ENCODE assay signal across 21 mouse cellular contexts in genomic region chr6:84467319-84467718, GRCm38 (mm10).
DNase-seq lines count a peak whose midpoint lies in the region; ATAC-seq and TF ChIP-seq lines count a peak whose summit lies in the region.
"Had no signal": no experiment of that assay in that cellular context is flagged by ENCODE, and none has a peak within 500 bp of the region (broad histone marks: within the 10 kb centered on the region; RNA-seq: fewer than 3 reads in every experiment).

No protein-coding gene starts in this region.

- TF ChIP-seq POLR2A in kidney, adult 2 months (IDR thresholded peaks at IDR 0.05; ENCODE audit: low read depth, low read length) = no peak

- no peak overlapping the region for H3K9ac ChIP-seq in kidney, postnatal 0 days (ENCODE audit: low read depth, low read length)
- H3K9ac ChIP-seq in midbrain, embryonic 14.5 days (replicated peaks; ENCODE audit: low read length) = no peak overlapping the region
- no peak overlapping the region for H3K9ac ChIP-seq in midbrain, embryonic 15.5 days
- H3K9ac ChIP-seq: forebrain, embryonic 12.5 days; heart, embryonic 15.5 days; liver, embryonic 13.5 days had no signal

- no peak overlapping the region for H3K27ac ChIP-seq in kidney, postnatal 0 days
- H3K27ac ChIP-seq in kidney, adult 2 months (ENCODE audit: insufficient read depth, low read depth, low read length) = no peak overlapping the region
- H3K27ac ChIP-seq in midbrain, embryonic 14.5 days (replicated peaks; ENCODE audit: low read depth, low read length) = no peak overlapping the region
- H3K27ac ChIP-seq in midbrain, embryonic 15.5 days = no peak overlapping the region
- H3K27ac ChIP-seq: forebrain, embryonic 12.5 days; heart, embryonic 15.5 days; liver, embryonic 13.5 days had no signal

- no peaks in the 10 kb centered on the region for H3K9me3 ChIP-seq in kidney, postnatal 0 days (replicated peaks; ENCODE audit: low read length)
- no peaks in the 10 kb centered on the region for H3K9me3 ChIP-seq in midbrain, embryonic 14.5 days (ENCODE audit: control insufficient read depth, low read length)
- H3K9me3 ChIP-seq in midbrain, embryonic 15.5 days = no peaks in the 10 kb centered on the region
- H3K9me3 ChIP-seq: forebrain, embryonic 12.5 days; heart, embryonic 15.5 days; liver, embryonic 13.5 days; megakaryocyte, embryonic 14.5 days had no signal

- DNase-seq in embryo, embryonic 11 days = peak; percentile 23
- no peak for DNase-seq in embryo, embryonic 9.5 days (ENCODE audit: extremely low spot score)
- DNase-seq in kidney, postnatal 0 days (ENCODE audit: low spot score) = no peak
- no peak for DNase-seq in kidney, adult 2 months
- peak; percentile 12 for DNase-seq in midbrain, embryonic 14.5 days
- DNase-seq in T-cell, adult 2 months (ENCODE audit: low spot score) = no peak
- DNase-seq: adrenal gland, postnatal 36 days; cerebellum, adult 18-20 months; gastrocnemius, postnatal 14 days; heart, adult 18-20 months; heart, postnatal 4 days; kidney, adult 8-10 months; kidney, postnatal 25 days; layer of hippocampus, adult 9-11 months; liver, embryonic 13.5 days; right cerebral cortex, postnatal 25 days; thymus, adult 18-20 months had no signal

- 86% methylated on average over 3 of the region's 3 CpGs for WGBS in kidney, postnatal 0 days
- WGBS in kidney, adult 2 months = 90% methylated on average over 3 of the region's 3 CpGs
- 95% methylated on average over 3 of the region's 3 CpGs for WGBS in midbrain, embryonic 14.5 days
- 85% methylated on average over 3 of the region's 3 CpGs for WGBS in midbrain, embryonic 15.5 days

- no peaks in the 10 kb centered on the region for H3K4me1 ChIP-seq in kidney, postnatal 0 days (replicated peaks; ENCODE audit: insufficient read depth, low read length)
- H3K4me1 ChIP-seq in kidney, adult 2 months (ENCODE audit: control insufficient read depth, insufficient read depth, low read length) = no peaks in the 10 kb centered on the region
- no peaks in the 10 kb centered on the region for H3K4me1 ChIP-seq in midbrain, embryonic 14.5 days (ENCODE audit: control insufficient read depth, insufficient read depth, low read length)
- no peaks in the 10 kb centered on the region for H3K4me1 ChIP-seq in midbrain, embryonic 15.5 days
- H3K4me1 ChIP-seq: forebrain, embryonic 12.5 days; heart, embryonic 15.5 days; megakaryocyte, embryonic 14.5 days had no signal

- H3K27me3 ChIP-seq in kidney, postnatal 0 days (ENCODE audit: insufficient read depth, low read length) = no peaks in the 10 kb centered on the region
- no peaks in the 10 kb centered on the region for H3K27me3 ChIP-seq in kidney, adult 2 months (replicated peaks; ENCODE audit: control insufficient read depth, insufficient read depth, low read length)
- no peaks in the 10 kb centered on the region for H3K27me3 ChIP-seq in midbrain, embryonic 14.5 days (ENCODE audit: control insufficient read depth, insufficient read depth, low read length)
- H3K27me3 ChIP-seq in midbrain, embryonic 15.5 days (replicated peaks) = no peaks in the 10 kb centered on the region
- H3K27me3 ChIP-seq: forebrain, embryonic 12.5 days; heart, embryonic 15.5 days; liver, embryonic 13.5 days had no signal

- peak; percentile 30; the same call in 1 of the 2 replicates for TF ChIP-seq CTCF in kidney, postnatal 0 days (IDR thresholded peaks at IDR 0.05; ENCODE audit: low read depth)
- no peak for TF ChIP-seq CTCF in kidney, adult 2 months (conservative IDR thresholded peaks at IDR 0.05; ENCODE audit: insufficient read depth, insufficient read length, low read depth, low read length)

- ATAC-seq in kidney, postnatal 0 days (replicated peaks; ENCODE audit: low FRiP score, low read depth) = no peak
- ATAC-seq in midbrain, embryonic 14.5 days (ENCODE audit: low FRiP score, low TSS enrichment) = no peak
- no peak for ATAC-seq in midbrain, embryonic 15.5 days (replicated peaks)

- H3K36me3 ChIP-seq in kidney, postnatal 0 days (ENCODE audit: insufficient read depth, low read length) = no peaks in the 10 kb centered on the region
- H3K36me3 ChIP-seq in kidney, adult 2 months (ENCODE audit: control insufficient read depth, insufficient read depth, low read length) = no peaks in the 10 kb centered on the region
- no peaks in the 10 kb centered on the region for H3K36me3 ChIP-seq in midbrain, embryonic 14.5 days (ENCODE audit: control insufficient read depth, insufficient read depth, low read length)
- H3K36me3 ChIP-seq in midbrain, embryonic 15.5 days (replicated peaks) = no peaks in the 10 kb centered on the region
- H3K36me3 ChIP-seq: forebrain, embryonic 12.5 days; heart, embryonic 15.5 days; liver, embryonic 13.5 days had no signal

- H3K4me3 ChIP-seq in kidney, postnatal 0 days (replicated peaks; ENCODE audit: low read depth, low read length) = no peak overlapping the region
- H3K4me3 ChIP-seq in kidney, adult 2 months (ENCODE audit: insufficient read depth, low read depth, low read length) = no peak overlapping the region
- H3K4me3 ChIP-seq in midbrain, embryonic 14.5 days (replicated peaks; ENCODE audit: low read depth, low read length) = no peak overlapping the region
- no peak overlapping the region for H3K4me3 ChIP-seq in midbrain, embryonic 15.5 days
- H3K4me3 ChIP-seq: forebrain, embryonic 12.5 days; heart, embryonic 15.5 days; liver, embryonic 13.5 days; megakaryocyte, embryonic 14.5 days had no signal

- H3K4me2 ChIP-seq in kidney, postnatal 0 days (ENCODE audit: low read length) = no peak overlapping the region
- H3K4me2 ChIP-seq in midbrain, embryonic 14.5 days (ENCODE audit: low read length) = no peak overlapping the region
- no peak overlapping the region for H3K4me2 ChIP-seq in midbrain, embryonic 15.5 days
- H3K4me2 ChIP-seq: forebrain, embryonic 12.5 days; heart, embryonic 15.5 days; liver, embryonic 13.5 days had no signal

Comparison
In these comparisons a context has a peak if more than half of its experiments do, and no peak if none do; other contexts are left out.
1. DNase-seq: peak in embryo, embryonic 11 days (single experiment) and midbrain, embryonic 14.5 days (single experiment); none in embryo, embryonic 9.5 days (single experiment), kidney, postnatal 0 days (single experiment), kidney, adult 2 months (single experiment) and T-cell, adult 2 months (single experiment).